Mouse (Mus musculus): ENCODE measurements around the gene Spata6.

Spata6 gene

DNA sequence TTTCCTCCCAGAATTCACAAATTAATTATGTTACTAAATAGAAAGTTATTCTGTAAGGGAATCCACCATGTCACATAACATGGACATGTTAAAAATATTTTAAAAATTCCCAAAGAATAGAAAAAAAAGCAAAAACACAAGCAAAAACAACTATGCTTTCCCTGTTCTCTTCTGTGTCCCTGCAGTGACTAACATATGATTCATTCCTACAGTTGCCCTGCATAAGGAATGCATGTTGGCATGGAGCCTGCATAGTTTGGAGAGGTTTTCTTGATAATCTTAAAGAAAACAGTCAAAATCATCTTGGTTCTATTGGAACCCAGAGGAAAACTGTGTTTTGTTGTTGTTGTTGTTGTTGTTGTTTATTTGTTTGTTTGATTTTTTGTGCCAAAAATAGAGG lies 132.8 kb downstream of the Spata6 start:
- no peak for DNase-seq

DNA sequence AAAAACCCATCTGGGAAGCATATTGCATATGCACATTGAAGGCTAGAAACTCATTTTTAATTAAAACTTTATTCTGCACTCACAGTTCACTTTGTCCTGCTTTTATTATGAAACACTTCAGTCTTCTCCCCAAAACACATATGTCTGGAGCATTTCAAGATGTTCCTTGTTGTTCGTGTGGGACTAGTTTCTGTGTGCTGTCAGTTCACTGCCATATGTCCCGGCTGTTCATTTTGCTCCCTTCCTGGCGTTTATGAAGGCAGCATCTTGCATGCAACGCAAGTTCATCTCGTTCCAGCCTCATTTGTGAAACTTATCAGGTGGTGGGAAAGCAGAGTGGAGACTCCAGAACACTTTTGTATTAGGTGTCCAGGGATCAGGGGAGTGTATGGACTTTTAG lies 146.9 kb downstream of the Spata6 start:
- DNase-seq: no peak

DNA sequence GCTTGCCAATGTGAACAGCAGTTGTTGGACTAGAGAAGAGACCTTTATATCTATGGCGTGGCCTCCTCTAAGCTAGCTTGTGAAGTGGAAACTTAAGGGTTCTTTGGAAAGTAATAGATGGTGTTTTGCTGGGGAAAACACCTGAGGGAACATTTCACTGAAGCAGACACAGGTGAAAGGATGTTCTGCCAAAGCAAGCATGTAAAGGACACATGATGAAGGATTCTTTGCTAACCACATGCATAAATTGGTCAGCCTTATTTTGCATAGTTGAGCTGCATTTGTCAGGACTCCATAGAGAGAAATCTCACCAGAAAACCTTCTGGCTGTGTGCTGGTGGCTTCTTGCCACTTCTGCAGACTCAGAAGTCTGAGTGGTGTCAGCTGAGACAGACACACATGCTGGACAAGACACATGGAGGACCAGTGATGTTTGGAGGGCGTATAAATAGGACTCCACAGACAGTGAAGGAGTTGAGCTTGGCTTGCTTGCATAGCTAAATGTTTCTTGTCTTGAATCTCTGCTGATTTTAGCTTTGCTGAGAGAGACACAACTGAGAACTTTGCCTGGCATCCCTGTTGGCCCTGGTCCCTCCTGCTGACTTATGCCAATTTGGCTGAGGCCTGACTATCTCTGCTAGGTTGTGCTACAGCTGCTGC lies 148.1 kb downstream of the Spata6 start:
- DNase-seq: no peak

Measured in cerebellum, adult 11 months (tissue).